Mouse (Mus musculus) cortical plate, adult 2 months (tissue): ENCODE results near the gene Tuba1a.

Experiments used
- CTCF ChIP-seq: fragments of 200-500 bp; IDR thresholded peaks from 2 replicates; pipeline ENCODE4 v1.5.1; 2011; ENCODE audit warnings: mild to moderate bottlenecking, control low read depth, low read length; ENCODE audit not compliant: insufficient read depth; ENCODE audit errors: extremely low read depth
- POLR2A ChIP-seq: fragments of 200-500 bp; IDR thresholded peaks from 2 replicates; pipeline ENCODE4 v1.6.1; 2011; ENCODE audit warnings: mild to moderate bottlenecking, low read length, control low read depth; ENCODE audit not compliant: insufficient read depth; ENCODE audit errors: extremely low read depth

DNA sequence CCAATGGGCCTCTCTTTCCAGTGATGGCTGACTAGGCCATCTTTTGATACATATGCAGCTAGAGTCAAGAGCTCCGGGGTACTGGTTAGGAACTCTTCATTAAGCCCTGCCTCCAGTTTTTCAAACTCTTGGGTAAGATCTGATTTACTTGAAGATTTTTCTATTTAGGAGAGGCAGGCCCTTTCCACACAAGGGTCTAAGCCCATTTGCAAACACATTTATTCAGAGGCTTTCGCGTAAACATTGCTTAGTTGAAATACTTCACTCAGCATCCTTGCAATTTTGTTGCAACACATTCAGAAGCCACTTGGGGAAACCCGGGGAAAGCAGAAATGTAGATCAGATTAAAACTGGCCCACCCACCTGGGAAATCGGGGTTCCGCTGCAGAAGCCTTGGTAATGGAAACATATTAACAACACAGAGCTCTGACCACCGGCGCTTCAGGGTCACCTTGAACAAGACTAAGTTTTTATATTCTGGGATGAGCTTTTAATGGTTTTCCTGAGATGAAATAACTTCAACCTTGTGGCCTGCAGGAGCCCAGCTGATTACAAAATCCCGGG lies 41.5 kb upstream of the Tuba1a start:
- TF ChIP-seq POLR2A (no peak), CTCF (no peak)
